Mouse (Mus musculus): ENCODE results near the gene Ccdc84. TPM values are rescaled to one million over a fixed set of nuclear protein-coding genes. Genes with fewer than 3 reads are reported as not detected.
"Not testable (repeated sequence)": the region's sequence is repeated elsewhere in the genome, so short reads cannot be mapped to it uniquely, and the experiment has no call there.

Ccdc84 gene
- total RNA-seq, 2 experiments from 2014 or later = 31.9 to 35.4 TPM

- DNase-seq (ENCODE audit: low spot score in 2 of 2) = no peak
Measured at GRCm38 (mm10) chr9:44373386-44373785, 45.0 kb downstream of the Ccdc84 start.

GRCm38 (mm10) chr9:44364480-44364879 is 53.9 kb downstream of the Ccdc84 start:
- DNase-seq (ENCODE audit: low spot score in 2 of 2) = no peak

GRCm38 (mm10) chr9:44361931-44362330 is 56.4 kb downstream of the Ccdc84 start:
- not testable (repeated sequence) for DNase-seq (ENCODE audit: low spot score in 2 of 2)

- DNase-seq (ENCODE audit: low spot score in 2 of 2) = peak; percentile 90 to 93
Measured at GRCm38 (mm10) chr9:44361190-44361917, 57.0 kb downstream of the Ccdc84 start, which contains the start of gene Vps11. Gene Vps11 (minus strand): TSS chr9:44361670.

Small RNA genes lying within 50 kb of the gene (microRNA-seq; reads per million reads assigned to microRNA genes)
- gene Mir7085 = not detected

Other genes starting within 250 kb of the Ccdc84 start
- gene Cbl, start 184.5 kb downstream of the Ccdc84 start, total RNA-seq (2021) = 10 to 100 TPM; 34.9 to 41.3 TPM
- 1 to 10 TPM; 3.4 to 4.6 TPM for gene Ccdc153, start 177.9 kb downstream of the Ccdc84 start, total RNA-seq (2021)
- 1 to 10 TPM in 1 of 2 experiments, under 1 TPM in 1; 0.82 to 2.9 TPM for gene Pdzd3, start 167.1 kb downstream of the Ccdc84 start, total RNA-seq (2021)
- 10 to 100 TPM; 31.8 to 35.5 TPM for gene Nlrx1, start 150.0 kb downstream of the Ccdc84 start, total RNA-seq (2021)
- 10 to 100 TPM; 38.1 to 57.0 TPM for gene Abcg4, start 130.0 kb downstream of the Ccdc84 start, total RNA-seq (2021)
- 10 to 100 TPM; 33.4 to 34.5 TPM for gene Hinfp, start 112.9 kb downstream of the Ccdc84 start, total RNA-seq (2021)
- 10 to 100 TPM; 28.9 to 31.8 TPM for gene C2cd2l, start 98.3 kb downstream of the Ccdc84 start, total RNA-seq (2021)
- gene Dpagt1, start 92.5 kb downstream of the Ccdc84 start, total RNA-seq (2021) = 10 to 100 TPM; 32.3 to 36.2 TPM
- gene H2afx, start 83.9 kb downstream of the Ccdc84 start, total RNA-seq (2021) = 100 to 1,000 TPM; 146 to 165 TPM
- gene Hmbs, start 74.3 kb downstream of the Ccdc84 start, total RNA-seq (2021) = 100 to 1,000 TPM; 118 to 136 TPM
- 10 to 100 TPM; 65.2 to 73.1 TPM for gene Vps11, start 56.9 kb downstream of the Ccdc84 start, total RNA-seq (2021)
- 100 to 1,000 TPM; 125 to 126 TPM for gene Hyou1, start 39.1 kb downstream of the Ccdc84 start, total RNA-seq (2021)
- gene Slc37a4, start 21.7 kb downstream of the Ccdc84 start, total RNA-seq (2021) = 10 to 100 TPM; 36.0 to 37.4 TPM
- 1,000 to 10,000 TPM; 1,559 to 1,677 TPM for gene Rps25, start 11.4 kb downstream of the Ccdc84 start, total RNA-seq (2021)
- 10 to 100 TPM; 70.5 to 75.0 TPM for gene Trappc4, start 11.0 kb downstream of the Ccdc84 start, total RNA-seq (2021)
- gene Foxr1, start 22.6 kb upstream of the Ccdc84 start, total RNA-seq (2021) = not detected
- not detected for gene Upk2, start 36.4 kb upstream of the Ccdc84 start, total RNA-seq (2021)
- 10 to 100 TPM; 86.4 to 97.9 TPM for gene Bcl9l, start 64.3 kb upstream of the Ccdc84 start, total RNA-seq (2021)
- under 1 TPM in 1 of 2 experiments, not detected in 1; 0.23 TPM for gene Cxcr5, start 143.3 kb upstream of the Ccdc84 start, total RNA-seq (2021)
- 100 to 1,000 TPM; 146 to 157 TPM for gene Ddx6, start 186.3 kb upstream of the Ccdc84 start, total RNA-seq (2021)